Mouse (Mus musculus): ENCODE data around the gene Gm8374. TPM values are rescaled to one million over a fixed set of nuclear protein-coding genes. Genes with fewer than 3 reads are reported as not detected.
"Not testable (repeated sequence)": the region's sequence is repeated elsewhere in the genome, so short reads cannot be mapped to it uniquely, and the experiment has no call there.

Gm8374 gene
- total RNA-seq (2014; rRNA removed), result not detected in 2 replicates
- not detected in 2 replicates for polyA plus RNA-seq (2015; fragmentation: Nextera tagmentation; extraction: Ambion mirVana)

- H3K9ac ChIP-seq (replicated peaks; ENCODE audit: low read length); DNase-seq (ENCODE audit: low spot score); H3K9me3 ChIP-seq (ENCODE audit: low read length); H3K4me1 ChIP-seq (ENCODE audit: insufficient read depth, low read length); H3K27ac ChIP-seq; H3K27me3 ChIP-seq (ENCODE audit: insufficient read depth, low read length); H3K4me2 ChIP-seq (ENCODE audit: low read depth, low read length); ATAC-seq; H3K4me3 ChIP-seq (ENCODE audit: low read length); H3K36me3 ChIP-seq (ENCODE audit: insufficient read depth, low read length): not testable (repeated sequence)
- 80% methylated on average over 3 of the region's 3 CpGs for WGBS
Observed at GRCm38 (mm10) chr14:7365034-7365433, at the start of gene Gm8374. Gene Gm8374, minus strand, starts transcription at chr14:7365134.

- no CpG with 5 or more reads among the region's 1 CpGs for WGBS
Observed at GRCm38 (mm10) chr14:7332295-7332694, 32.6 kb downstream of the Gm8374 start, which contains the start of gene Gm5797. Gene Gm5797, minus strand, starts transcription at chr14:7332395.

GRCm38 (mm10) chr14:7315093-7315492, 49.8 kb downstream of the Gm8374 start:
- peak overlapping the region; percentile 51 for H3K4me2 ChIP-seq (ENCODE audit: low read depth, low read length)
- ATAC-seq, result not testable (repeated sequence)
- WGBS, result under 1% methylated on average over 15 of the region's 19 CpGs

More at GRCm38 (mm10) chr14:7332295-7332694, 32.6 kb downstream of the Gm8374 start, which contains the start of gene Gm5797:
- not testable (repeated sequence) for H3K27ac ChIP-seq; ATAC-seq; H3K9ac ChIP-seq (replicated peaks; ENCODE audit: low read length); H3K9me3 ChIP-seq (ENCODE audit: low read length); H3K27me3 ChIP-seq (ENCODE audit: insufficient read depth, low read length); H3K4me1 ChIP-seq (ENCODE audit: insufficient read depth, low read length); DNase-seq (ENCODE audit: low spot score); H3K4me2 ChIP-seq (ENCODE audit: low read depth, low read length); H3K36me3 ChIP-seq (ENCODE audit: insufficient read depth, low read length); H3K4me3 ChIP-seq (ENCODE audit: low read length)

GRCm38 (mm10) chr14:7314661-7315060, 50.3 kb downstream of the Gm8374 start, which contains the start of gene Gm3739:
Gene Gm3739, minus strand, starts transcription at chr14:7315049.
- H3K4me2 ChIP-seq (ENCODE audit: low read depth, low read length), result peak within 1 kb of the TSS; percentile 51
- H3K9ac ChIP-seq (replicated peaks; ENCODE audit: low read length), result peak within 1 kb of the TSS; percentile 56
- H3K4me3 ChIP-seq (ENCODE audit: low read length), result peak within 1 kb of the TSS; percentile 44
- not testable (repeated sequence) for DNase-seq (ENCODE audit: low spot score); H3K36me3 ChIP-seq (ENCODE audit: insufficient read depth, low read length); ATAC-seq; H3K4me1 ChIP-seq (ENCODE audit: insufficient read depth, low read length); H3K9me3 ChIP-seq (ENCODE audit: low read length); H3K27me3 ChIP-seq (ENCODE audit: insufficient read depth, low read length)
- WGBS, result 0% methylated on average over 2 of the region's 35 CpGs
- H3K27ac ChIP-seq, result peak within 1 kb of the TSS; percentile 74

More at GRCm38 (mm10) chr14:7315093-7315492, 49.8 kb downstream of the Gm8374 start:
- not testable (repeated sequence) for H3K4me1 ChIP-seq (ENCODE audit: insufficient read depth, low read length); H3K36me3 ChIP-seq (ENCODE audit: insufficient read depth, low read length); H3K9me3 ChIP-seq (ENCODE audit: low read length); H3K27me3 ChIP-seq (ENCODE audit: insufficient read depth, low read length)
- peak overlapping the region; percentile 74 for H3K27ac ChIP-seq
- peak; percentile 30; the same call in 1 of the 2 replicates for TF ChIP-seq CTCF (IDR thresholded peaks at IDR 0.05; ENCODE audit: low read depth)
- H3K4me3 ChIP-seq (ENCODE audit: low read length), result peak overlapping the region; percentile 44
- peak overlapping the region; percentile 56 for H3K9ac ChIP-seq (replicated peaks; ENCODE audit: low read length)
- DNase-seq (ENCODE audit: low spot score), result peak; percentile 67

Other genes with a start within 250 kb of the Gm8374 start
- not detected in 2 replicates for gene Gm6676, start 239.7 kb downstream of the Gm8374 start, total RNA-seq (2014; rRNA removed)
- gene Gm6676, start 239.7 kb downstream of the Gm8374 start, polyA plus RNA-seq (2015; fragmentation: Nextera tagmentation; extraction: Ambion mirVana), result not detected in 2 replicates
- gene Gm3512, start 190.6 kb downstream of the Gm8374 start, total RNA-seq (2014; rRNA removed), result 4.6 and 5.0 TPM in 2 replicates
- 7.8 and 9.2 TPM in 2 replicates for gene Gm3512, start 190.6 kb downstream of the Gm8374 start, polyA plus RNA-seq (2015; fragmentation: Nextera tagmentation; extraction: Ambion mirVana)
- not detected in 2 replicates for gene Gm16434, start 170.6 kb downstream of the Gm8374 start, total RNA-seq (2014; rRNA removed)
- gene Gm16434, start 170.6 kb downstream of the Gm8374 start, polyA plus RNA-seq (2015; fragmentation: Nextera tagmentation; extraction: Ambion mirVana), result not detected in 2 replicates
- not detected in 2 replicates for gene Gm3727, start 100.4 kb downstream of the Gm8374 start, total RNA-seq (2014; rRNA removed)
- gene Gm3727, start 100.4 kb downstream of the Gm8374 start, polyA plus RNA-seq (2015; fragmentation: Nextera tagmentation; extraction: Ambion mirVana), result not detected in 2 replicates
- gene Gm3739, start 50.1 kb downstream of the Gm8374 start, total RNA-seq (2014; rRNA removed), result 5.6 and 6.0 TPM in 2 replicates
- gene Gm3739, start 50.1 kb downstream of the Gm8374 start, polyA plus RNA-seq (2015; fragmentation: Nextera tagmentation; extraction: Ambion mirVana), result 7.4 and 8.4 TPM in 2 replicates
- gene Gm5797, start 32.7 kb downstream of the Gm8374 start, total RNA-seq (2014; rRNA removed), result not detected in 2 replicates
- not detected in 2 replicates for gene Gm5797, start 32.7 kb downstream of the Gm8374 start, polyA plus RNA-seq (2015; fragmentation: Nextera tagmentation; extraction: Ambion mirVana)
- not detected in 2 replicates for gene Gm3755, start 85.8 kb upstream of the Gm8374 start, total RNA-seq (2014; rRNA removed)
- gene Gm3755, start 85.8 kb upstream of the Gm8374 start, polyA plus RNA-seq (2015; fragmentation: Nextera tagmentation; extraction: Ambion mirVana), result not detected in 2 replicates
- gene Gm3752, start 118.6 kb upstream of the Gm8374 start, total RNA-seq (2014; rRNA removed), result 8.2 TPM in 2 replicates
- gene Gm3752, start 118.6 kb upstream of the Gm8374 start, polyA plus RNA-seq (2015; fragmentation: Nextera tagmentation; extraction: Ambion mirVana), result 12.4 and 17.0 TPM in 2 replicates
- 2.8 and 3.3 TPM in 2 replicates for gene Gm3558, start 203.4 kb upstream of the Gm8374 start, total RNA-seq (2014; rRNA removed)
- 6.2 and 6.4 TPM in 2 replicates for gene Gm3558, start 203.4 kb upstream of the Gm8374 start, polyA plus RNA-seq (2015; fragmentation: Nextera tagmentation; extraction: Ambion mirVana)
- gene Gm10338, start 230.5 kb upstream of the Gm8374 start, total RNA-seq (2014; rRNA removed), result not detected in 2 replicates
- not detected in 2 replicates for gene Gm10338, start 230.5 kb upstream of the Gm8374 start, polyA plus RNA-seq (2015; fragmentation: Nextera tagmentation; extraction: Ambion mirVana)

All from hindbrain, postnatal 0 days (tissue).